Mouse (Mus musculus): Measurements from ENCODE around the gene Zscan4-ps2. TPM values are rescaled to one million over a fixed set of nuclear protein-coding genes. Genes with fewer than 3 reads are reported as not detected.

Gene Zscan4-ps2
- polyA plus RNA-seq (2017; shearing (Covaris generic)) = 1 to 10 TPM in 1 of 2 experiments, under 1 TPM in 1; 0.07 to 1.1 TPM

DNA sequence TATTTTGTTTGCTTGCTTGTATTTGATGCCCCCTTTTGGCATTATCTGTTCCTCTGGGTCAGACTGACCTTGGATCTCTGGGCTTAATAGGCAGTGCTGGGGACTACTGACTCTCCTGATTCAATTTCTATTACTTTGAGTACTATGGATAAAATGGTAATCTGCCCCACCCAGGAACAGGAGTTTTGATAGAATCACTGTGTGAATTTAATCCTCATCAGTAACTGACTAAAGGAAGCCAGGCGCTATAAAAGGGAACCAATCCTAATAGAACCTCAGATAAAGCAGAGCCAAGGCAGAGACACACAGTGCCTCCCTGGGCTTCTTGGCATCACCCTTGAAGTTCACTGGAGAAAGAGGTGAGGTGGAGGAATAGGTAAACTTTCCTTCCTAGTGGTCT, at the start of gene Zscan4-ps2:
Gene Zscan4-ps2, plus strand, starts transcription at position 301 of the 400 bp plus-strand sequence.

Other genes starting within 250 kb of the Zscan4-ps2 start
- gene Zscan4e, start 203.6 kb upstream of the Zscan4-ps2 start, polyA plus RNA-seq (2017; shearing (Covaris generic)) = under 1 TPM in 1 of 2 experiments, not detected in 1; 0.16 TPM
- gene Zscan4f, start 116.4 kb upstream of the Zscan4-ps2 start, polyA plus RNA-seq (2017; shearing (Covaris generic)) = 1 to 10 TPM in 1 of 2 experiments, not detected in 1; 1.5 TPM
- gene Zscan4-ps3, start 95.0 kb downstream of the Zscan4-ps2 start, polyA plus RNA-seq (2017; shearing (Covaris generic)) = under 1 TPM in 1 of 2 experiments, not detected in 1; 0.87 TPM
- under 1 TPM; 0.04 to 0.07 TPM for gene Vmn1r72, start 165.8 kb downstream of the Zscan4-ps2 start, polyA plus RNA-seq (2017; shearing (Covaris generic))
- under 1 TPM; 0.08 to 0.12 TPM for gene Vmn1r73, start 216.0 kb downstream of the Zscan4-ps2 start, polyA plus RNA-seq (2017; shearing (Covaris generic))

Data from inflammation-experienced regulatory T-cells (primary cell).